Mouse (Mus musculus) forebrain, postnatal 0 days (tissue): ENCODE measurements around the gene Mlc1. TPM values are rescaled to one million over a fixed set of nuclear protein-coding genes. Genes with fewer than 3 reads are reported as not detected.

ENCODE experiments used
- ATAC-seq: fragments of 200-750 bp; cut with Nextera tagmentation; 2 replicates; pipeline ENCODE4 v1.8.0; 2017; ENCODE audit warnings: mild to moderate bottlenecking, moderate library complexity
- DNase-seq: peaks from one replicate; pipeline ENCODE4 v3.0.0-alpha.2; 2015
- H3K27ac ChIP-seq: fragments of 300-500 bp; sonication (generic); 2 replicates; pipeline ENCODE4 v1.5.1; 2014; ENCODE audit warnings: low read depth, mild to moderate bottlenecking, antibody characterized with exemption, low read length, moderate library complexity, mixed read lengths
- H3K27me3 ChIP-seq: fragments of 300-500 bp; sonication (generic); 2 replicates; pipeline ENCODE4 v1.6.1; 2014; ENCODE audit warnings: mild to moderate bottlenecking, low read length, mixed read lengths; ENCODE audit not compliant: insufficient read depth
- H3K36me3 ChIP-seq: fragments of 300-500 bp; sonication (generic); 2 replicates; pipeline ENCODE4 v1.6.1; 2014; ENCODE audit warnings: mild to moderate bottlenecking, moderate library complexity; ENCODE audit not compliant: insufficient read depth
- H3K4me1 ChIP-seq: fragments of 300-500 bp; sonication (generic); 2 replicates; pipeline ENCODE4 v1.6.1; 2014; ENCODE audit warnings: antibody characterized with exemption; ENCODE audit not compliant: insufficient read depth
- H3K4me2 ChIP-seq: fragments of 300-500 bp; sonication (generic); 2 replicates; pipeline ENCODE4 v1.6.1; 2014; ENCODE audit warnings: low read depth, mild to moderate bottlenecking, moderate library complexity
- H3K4me3 ChIP-seq: fragments of 300-500 bp; sonication (generic); 2 replicates; pipeline ENCODE4 v1.5.1; 2014; ENCODE audit warnings: low read depth, low read length, mixed read lengths
- H3K9ac ChIP-seq: fragments of 300-500 bp; sonication (generic); 2 replicates; pipeline ENCODE4 v1.6.1; 2014; ENCODE audit warnings: mild to moderate bottlenecking
- H3K9me3 ChIP-seq: fragments of 300-500 bp; sonication (generic); 2 replicates; pipeline ENCODE4 v1.6.1; 2016; ENCODE audit warnings: low read length
- CTCF ChIP-seq: sonication (generic); IDR thresholded peaks from 2 replicates; pipeline ENCODE4 v1.5.1; 2016; ENCODE audit warnings: antibody characterized with exemption, control low read depth, low read depth
- WGBS: fragments of 180-500 bp; shearing (Covaris S2); extraction: QIAGEN DNeasy Blood & Tissue Kit; methylation state at CpG from one replicate; pipeline ENCODE4 v1.1.7; 2014; 5-methylcytosine and 5-hydroxymethylcytosine counted together
- polyA plus RNA-seq: library from polyadenylated mRNA; unstranded; fragments of >200 nt; fragmentation: Nextera tagmentation; extraction: Ambion mirVana; gene quantifications from 2 replicates; pipeline ENCODE4 v1.2.1, GENCODE M21; 2015
- total RNA-seq: library from RNA; depleted of rRNA; stranded (reverse); fragments of >200 nt; gene quantifications from 2 replicates; pipeline ENCODE4 v1.2.3, GENCODE M21; 2014; rRNA removed

Gene Mlc1
- total RNA-seq (70.6 and 86.6 TPM in 2 replicates), polyA plus RNA-seq (59.4 and 69.7 TPM in 2 replicates)

- WGBS, result 10% methylated on average over 10 of the region's 10 CpGs
- H3K4me2 ChIP-seq, result peak within 1 kb of the TSS; percentile 27
Observed at GRCm38 (mm10) chr15:88978281-88979137, at the start of gene Mlc1. Gene Mlc1 (minus strand): TSS chr15:88979007.

GRCm38 (mm10) chr15:89020492-89020891, 41.7 kb upstream of the Mlc1 start:
- H3K4me3 ChIP-seq, result no peak overlapping the region
- H3K36me3 ChIP-seq, result no peaks in the 10 kb centered on the region
- no peak overlapping the region for H3K27ac ChIP-seq
- H3K4me2 ChIP-seq, result no peak overlapping the region
- ATAC-seq (no peak), DNase-seq (no peak)
- 91% methylated on average over 7 of the region's 7 CpGs for WGBS
- TF ChIP-seq CTCF, result no peak
- no peaks in the 10 kb centered on the region for H3K9me3 ChIP-seq
- no peaks in the 10 kb centered on the region for H3K27me3 ChIP-seq
- no peaks in the 10 kb centered on the region for H3K4me1 ChIP-seq
- H3K9ac ChIP-seq, result no peak overlapping the region

More at GRCm38 (mm10) chr15:88978281-88979137, at the start of gene Mlc1:
- ATAC-seq (peak; percentile 96), DNase-seq (peak; percentile 71)
- H3K27me3 ChIP-seq, result no peaks in the 10 kb centered on the region
- peak within 1 kb of the TSS; percentile 41; the same call in 1 of the 2 replicates for H3K27ac ChIP-seq
- H3K4me1 ChIP-seq, result no peaks in the 10 kb centered on the region
- peak within 1 kb of the TSS; percentile 19 for H3K4me3 ChIP-seq
- H3K9ac ChIP-seq, result no peak within 1 kb of the TSS
- TF ChIP-seq CTCF, result no peak
- no peaks in the 10 kb centered on the region for H3K36me3 ChIP-seq
- no peaks in the 10 kb centered on the region for H3K9me3 ChIP-seq

GRCm38 (mm10) chr15:89020085-89020484, 41.3 kb upstream of the Mlc1 start:
- no peaks in the 10 kb centered on the region for H3K27me3 ChIP-seq
- TF ChIP-seq CTCF, result no peak
- no peak overlapping the region for H3K4me3 ChIP-seq
- DNase-seq, result no peak
- H3K9me3 ChIP-seq, result no peaks in the 10 kb centered on the region
- no peaks in the 10 kb centered on the region for H3K36me3 ChIP-seq
- no peak overlapping the region for H3K4me2 ChIP-seq
- 83% methylated on average over 7 of the region's 7 CpGs for WGBS
- H3K9ac ChIP-seq, result no peak overlapping the region
- no peaks in the 10 kb centered on the region for H3K4me1 ChIP-seq
- H3K27ac ChIP-seq, result no peak overlapping the region
- no peak for ATAC-seq

GRCm38 (mm10) chr15:89016722-89017121, 37.9 kb upstream of the Mlc1 start:
- DNase-seq, result no peak
- Histone ChIP-seq H3K4me1 (no peaks in the 10 kb centered on the region), H3K4me2 (no peak overlapping the region), H3K27ac (no peak overlapping the region), H3K9ac (no peak overlapping the region), H3K27me3 (no peaks in the 10 kb centered on the region), H3K36me3 (no peaks in the 10 kb centered on the region), H3K4me3 (no peak overlapping the region), H3K9me3 (no peaks in the 10 kb centered on the region)
- no peak for ATAC-seq
- 90% methylated on average over 3 of the region's 3 CpGs for WGBS
- no peak for TF ChIP-seq CTCF

GRCm38 (mm10) chr15:89007781-89008180, 29.0 kb upstream of the Mlc1 start:
- Histone ChIP-seq H3K4me1 (no peaks in the 10 kb centered on the region), H3K9me3 (no peaks in the 10 kb centered on the region), H3K27me3 (no peaks in the 10 kb centered on the region), H3K9ac (no peak overlapping the region), H3K36me3 (no peaks in the 10 kb centered on the region), H3K27ac (no peak overlapping the region), H3K4me3 (no peak overlapping the region), H3K4me2 (no peak overlapping the region)
- no peak for TF ChIP-seq CTCF
- WGBS, result 89% methylated on average over 5 of the region's 5 CpGs
- DNase-seq (no peak), ATAC-seq (no peak)

- no peak overlapping the region for H3K4me2 ChIP-seq
- ATAC-seq (no peak), DNase-seq (no peak)
- H3K9ac ChIP-seq, result no peak overlapping the region
- no peaks in the 10 kb centered on the region for H3K36me3 ChIP-seq
- WGBS, result 87% methylated on average over 7 of the region's 7 CpGs
- no peak overlapping the region for H3K27ac ChIP-seq
- no peaks in the 10 kb centered on the region for H3K4me1 ChIP-seq
- TF ChIP-seq CTCF, result no peak
- H3K27me3 ChIP-seq, result no peaks in the 10 kb centered on the region
- H3K9me3 ChIP-seq, result no peaks in the 10 kb centered on the region
- H3K4me3 ChIP-seq, result no peak overlapping the region
Observed at GRCm38 (mm10) chr15:89007002-89007401, 28.2 kb upstream of the Mlc1 start.

- 61% methylated on average over 3 of the region's 3 CpGs for WGBS
- Histone ChIP-seq H3K4me3 (no peak overlapping the region), H3K9ac (no peak overlapping the region), H3K9me3 (no peaks in the 10 kb centered on the region), H3K27me3 (no peaks in the 10 kb centered on the region), H3K36me3 (no peaks in the 10 kb centered on the region), H3K4me2 (no peak overlapping the region), H3K4me1 (no peaks in the 10 kb centered on the region), H3K27ac (no peak overlapping the region)
- DNase-seq (no peak), ATAC-seq (no peak)
- no peak for TF ChIP-seq CTCF
Observed at GRCm38 (mm10) chr15:89001245-89001644, 22.4 kb upstream of the Mlc1 start.
